ENCODE assay signal across 14 mouse cellular contexts in the genomic region with DNA sequence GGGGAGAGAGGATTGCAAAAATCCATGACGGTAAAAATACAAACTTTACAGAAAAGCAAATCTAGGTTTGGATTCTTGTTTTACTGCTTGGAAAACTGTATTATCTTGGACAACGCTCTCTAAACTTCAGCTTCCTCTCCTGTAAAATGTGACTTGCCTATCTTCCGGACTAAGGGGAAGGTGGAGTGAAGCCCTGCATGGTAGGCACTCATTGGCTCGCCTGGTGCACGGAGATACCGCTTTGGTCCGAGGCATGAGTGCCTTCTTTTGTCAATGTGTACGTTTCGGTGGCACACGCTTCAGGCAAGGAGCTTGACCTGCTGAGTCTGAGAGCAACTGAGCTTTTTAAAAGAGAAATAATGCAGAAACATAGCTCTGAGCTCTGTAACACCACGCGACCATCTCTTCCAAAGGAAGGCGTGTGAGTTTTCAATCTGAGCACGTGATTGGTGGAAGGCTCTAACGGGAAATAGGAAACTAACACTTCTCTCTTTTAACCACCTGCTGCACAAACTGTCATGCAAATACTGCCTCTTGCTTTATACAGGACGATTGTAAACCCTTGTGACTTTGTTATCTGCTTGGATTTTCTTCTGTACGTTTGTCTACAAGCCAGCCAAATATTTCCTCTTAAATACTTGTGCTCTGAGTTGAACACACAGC. TPM values are rescaled to one million over a fixed set of nuclear protein-coding genes. Genes with fewer than 3 reads are reported as not detected.
A peak's percentile ranks its signal among the peaks of the same experiment; 100 is the strongest.
DNase-seq lines count a peak whose midpoint lies in the region; ATAC-seq and TF ChIP-seq lines count a peak whose summit lies in the region.
"Had no signal": no experiment of that assay in that cellular context is flagged by ENCODE, and none has a peak within 500 bp of the region (broad histone marks: within the 10 kb centered on the region; RNA-seq: fewer than 3 reads in every experiment).

No protein-coding gene starts in this region.

- H3K27ac ChIP-seq in heart, embryonic 11.5 days (ENCODE audit: low read depth, low read length): no peak overlapping the region
- no peak overlapping the region for H3K27ac ChIP-seq in lung, embryonic 16.5 days (ENCODE audit: low read length)
- no peak overlapping the region for H3K27ac ChIP-seq in CH12.LX (ENCODE audit: insufficient read depth, low read depth)
- H3K27ac ChIP-seq: hindbrain, embryonic 10.5 days; intestine, embryonic 15.5 days; macrophage had no signal

- H3K4me1 ChIP-seq in heart, embryonic 11.5 days (ENCODE audit: control insufficient read depth, insufficient read depth, low read length): 0 out of 2 replicates have a peak, but pooled peaks cover 5% of the 10 kb centered on the region
- H3K4me1 ChIP-seq in lung, embryonic 16.5 days (replicated peaks; ENCODE audit: control insufficient read depth, insufficient read depth, low read length): 0 out of 2 replicates have a peak, but pooled peaks cover 2% of the 10 kb centered on the region
- peaks cover 2 to 10% of the 10 kb centered on the region in 2 experiments; a peak in 2 of 4 replicates for H3K4me1 ChIP-seq in CH12.LX (ENCODE audit: control insufficient read depth in 1 of 2, insufficient read depth in 2 of 2)
- H3K4me1 ChIP-seq: hindbrain, embryonic 10.5 days; intestine, embryonic 15.5 days had no signal

- no peak for DNase-seq in heart, postnatal 25 days (ENCODE audit: low spot score)
- DNase-seq in lung, adult 18-20 months: no peak
- peak; percentile 33 for DNase-seq in CH12.LX (ENCODE audit: extremely low read depth)
- no peak for DNase-seq in ovary, postnatal 36 days (ENCODE audit: low spot score)
- DNase-seq in right cerebral cortex, postnatal 10 days (ENCODE audit: low spot score in 2 of 2): no peak

- no peak for TF ChIP-seq CTCF in CH12.LX (conservative IDR thresholded peaks at IDR 0.05 in 1 of 2, IDR thresholded peaks at IDR 0.05 in 1 of 2; ENCODE audit: low read depth in 2 of 2, low read length in 2 of 2)

- no peak overlapping the region for H3K9ac ChIP-seq in heart, embryonic 11.5 days (ENCODE audit: low read depth, low read length)
- no peak overlapping the region for H3K9ac ChIP-seq in lung, embryonic 16.5 days (ENCODE audit: low read length)
- no peak overlapping the region for H3K9ac ChIP-seq in CH12.LX (ENCODE audit: insufficient read depth, low read depth)
- H3K9ac ChIP-seq: intestine, embryonic 15.5 days had no signal

- H3K79me2 ChIP-seq in CH12.LX (replicated peaks; ENCODE audit: control insufficient read depth, extremely low read depth, insufficient read depth, poor library complexity, severe bottlenecking): no peaks in the 10 kb centered on the region

- no peak for TF ChIP-seq EP300 in CH12.LX (IDR thresholded peaks at IDR 0.05; ENCODE audit: low read length)

- WGBS in heart, embryonic 11.5 days (ENCODE audit: insufficient replicate concordance): 60% methylated on average over 17 of the region's 17 CpGs
- WGBS in lung, embryonic 16.5 days: 59% methylated on average over 17 of the region's 17 CpGs

- no peaks in the 10 kb centered on the region for H3K36me3 ChIP-seq in heart, embryonic 11.5 days (ENCODE audit: control insufficient read depth, insufficient read depth, low read length)
- no peaks in the 10 kb centered on the region for H3K36me3 ChIP-seq in lung, embryonic 16.5 days (ENCODE audit: control insufficient read depth, insufficient read depth, low read length)
- no peaks in the 10 kb centered on the region for H3K36me3 ChIP-seq in CH12.LX (replicated peaks in 1 of 2; ENCODE audit: control insufficient read depth in 1 of 2, insufficient read depth in 1 of 2, low read length in 1 of 2)
- H3K36me3 ChIP-seq: G1E; hindbrain, embryonic 10.5 days; intestine, embryonic 15.5 days had no signal

- TF ChIP-seq POLR2A in CH12.LX (IDR thresholded peaks at IDR 0.05; ENCODE audit: low read depth, low read length): no peak

- intact Hi-C loops in heart, postnatal 25 days (cut with DNase I): no loop called here

- no peak for ATAC-seq in heart, embryonic 11.5 days (replicated peaks; ENCODE audit: insufficient number of reproducible peaks, low FRiP score, low TSS enrichment)
- no peak for ATAC-seq in lung, embryonic 16.5 days (ENCODE audit: low read depth)
- peak; percentile 85 for ATAC-seq in megakaryocyte, adult 5-6 weeks (ENCODE audit: poor library complexity, severe bottlenecking)
- ATAC-seq: intestine, embryonic 15.5 days had no signal

- dilution Hi-C loops in CH12.LX (cut with MboI; ENCODE audit: extremely low pct_ligation_motif_present, extremely low pct_unique_long_range_greater_than_20kb, low sequenced_read_pairs): no loop called here

- in situ Hi-C loops in CH12.LX (cut with MboI; ENCODE audit: low pct_ligation_motif_present, low pct_unique_long_range_greater_than_20kb, low sequenced_read_pairs): loop anchor here (10.0 to 25.0 kb wide), 2 partner anchors 91 to 468 kb away; no protein-coding TSS in a partner anchor

- TF ChIP-seq RAD21 in CH12.LX (IDR thresholded peaks at IDR 0.05; ENCODE audit: low read depth, low read length): no peak

- no peaks in the 10 kb centered on the region for H3K9me3 ChIP-seq in heart, embryonic 11.5 days (replicated peaks; ENCODE audit: control insufficient read depth, low read length)
- H3K9me3 ChIP-seq in lung, embryonic 16.5 days (ENCODE audit: control insufficient read depth, low read length): no peaks in the 10 kb centered on the region
- H3K9me3 ChIP-seq in CH12.LX (replicated peaks; ENCODE audit: low read length): no peaks in the 10 kb centered on the region
- H3K9me3 ChIP-seq: hindbrain, embryonic 10.5 days; intestine, embryonic 15.5 days had no signal

- no peaks in the 10 kb centered on the region for H3K27me3 ChIP-seq in heart, embryonic 11.5 days (ENCODE audit: control insufficient read depth, insufficient read depth, low read length)
- H3K27me3 ChIP-seq in lung, embryonic 16.5 days (ENCODE audit: control insufficient read depth, insufficient read depth, low read depth, low read length): no peaks in the 10 kb centered on the region
- no peaks in the 10 kb centered on the region for H3K27me3 ChIP-seq in CH12.LX (replicated peaks)
- H3K27me3 ChIP-seq: intestine, embryonic 15.5 days had no signal

- H3K4me2 ChIP-seq in heart, embryonic 11.5 days: peak overlapping the region; percentile 6; the same call in 1 of the 2 replicates
- H3K4me2 ChIP-seq in lung, embryonic 16.5 days (ENCODE audit: low read depth, low read length): peak overlapping the region; percentile 39
- H3K4me2 ChIP-seq in CH12.LX (ENCODE audit: insufficient read depth, low read depth, poor library complexity, severe bottlenecking): 0 out of 2 replicates have a peak overlapping the region, but pooled peaks have one; percentile 15
- H3K4me2 ChIP-seq: intestine, embryonic 15.5 days had no signal

- no peak overlapping the region for H3K4me3 ChIP-seq in heart, embryonic 11.5 days (ENCODE audit: low read depth, low read length)
- H3K4me3 ChIP-seq in lung, embryonic 16.5 days (ENCODE audit: low read length): no peak overlapping the region
- H3K4me3 ChIP-seq in CH12.LX (replicated peaks in 1 of 3; ENCODE audit: low read depth in 2 of 3, low read length in 2 of 3, poor library complexity in 1 of 3): no peak overlapping the region
- H3K4me3 ChIP-seq: hindbrain, embryonic 10.5 days; intestine, embryonic 15.5 days had no signal

TF ChIP-seq in CH12.LX, 34 proteins besides CTCF, POLR2A, EP300 and RAD21:
- TF ChIP-seq USF1 (IDR thresholded peaks at IDR 0.05; ENCODE audit: low read depth, low read length) (0 out of 2 replicates have a peak, but pooled peaks have one; percentile 6), BHLHE40 (IDR thresholded peaks at IDR 0.05; ENCODE audit: low read depth, low read length) (peak; percentile 72), MAX (IDR thresholded peaks at IDR 0.05; ENCODE audit: low read length) (peak; percentile 66; the same call in 1 of the 2 replicates), MAFK (IDR thresholded peaks at IDR 0.05; ENCODE audit: insufficient replicate concordance, low read length) (no peak)
TF ChIP-seq in CH12.LX: peak in this region for 3.

RNA-seq across cellular contexts. Expression of gene Tctex1d1, which starts 23.0 kb away (rescaled TPM):
- not detected in 2 replicates for polyA plus RNA-seq in heart, embryonic 11.5 days (2014; fragmentation: Nextera tagmentation; extraction: Ambion mirVana)
- not detected for total RNA-seq in heart, postnatal 25 days (2021)
- polyA plus RNA-seq in lung, embryonic 16.5 days (2015; fragmentation: Nextera tagmentation; extraction: Ambion mirVana): 0.80 and 0.96 TPM in 2 replicates
- total RNA-seq in CH12.LX (2012; rRNA removed) (not detected in 2 replicates), CH12.LX (2014; rRNA removed) (not detected in 2 replicates)
- polyA plus RNA-seq in CH12.LX (2012; ENCODE audit: insufficient read length, low read depth): not detected in 2 replicates
- 1.9 and 5.2 TPM in 2 replicates for total RNA-seq in megakaryocyte, adult 5-6 weeks (2015)
- 3.5 and 5.5 TPM in 2 replicates for total RNA-seq in megakaryocyte, adult 5-6 weeks (2017)
- total RNA-seq: adrenal gland, postnatal 4 days; liver, adult 2 months had no signal
- polyA plus RNA-seq: G1E; liver, adult 2 months; macrophage had no signal
